Mouse (Mus musculus) hindbrain, embryonic 14.5 days (tissue): ENCODE measurements around the gene Ccdc142. TPM values are rescaled to one million over a fixed set of nuclear protein-coding genes. Genes with fewer than 3 reads are reported as not detected.

Source experiments
- ATAC-seq: fragments of 200-750 bp; cut with Nextera tagmentation; 2 replicates; pipeline ENCODE4 v1.8.0; 2017; ENCODE audit warnings: moderate number of reproducible peaks, mild to moderate bottlenecking, moderate TSS enrichment, moderate library complexity; ENCODE audit not compliant: low FRiP score
- DNase-seq: peaks from one replicate; pipeline ENCODE4 v3.0.0-alpha.2; 2015; ENCODE audit warnings: low spot score
- H3K27ac ChIP-seq: fragments of 300-500 bp; sonication (generic); 2 replicates; pipeline ENCODE4 v1.5.1; 2014; ENCODE audit warnings: mild to moderate bottlenecking, moderate library complexity
- H3K27me3 ChIP-seq: fragments of 300-500 bp; sonication (generic); 2 replicates; pipeline ENCODE4 v1.6.1; 2014; ENCODE audit warnings: mild to moderate bottlenecking, low read length, mixed read lengths; ENCODE audit not compliant: control insufficient read depth, insufficient read depth
- H3K36me3 ChIP-seq: fragments of 300-500 bp; sonication (generic); replicated peaks from 2 replicates; pipeline ENCODE4 v1.6.1; 2014; ENCODE audit not compliant: control insufficient read depth, insufficient read depth
- H3K4me1 ChIP-seq: fragments of 300-500 bp; sonication (generic); replicated peaks from 2 replicates; pipeline ENCODE4 v1.6.1; 2014; ENCODE audit warnings: antibody characterized with exemption, low read length, mixed read lengths; ENCODE audit not compliant: control insufficient read depth, insufficient read depth
- H3K4me2 ChIP-seq: fragments of 300-500 bp; sonication (generic); replicated peaks from 2 replicates; pipeline ENCODE4 v1.6.1; 2014; ENCODE audit warnings: mild to moderate bottlenecking, moderate library complexity
- H3K4me3 ChIP-seq: fragments of 300-500 bp; sonication (generic); replicated peaks from 2 replicates; pipeline ENCODE4 v1.5.1; 2014; ENCODE audit warnings: mild to moderate bottlenecking, low read length
- H3K9ac ChIP-seq: fragments of 300-500 bp; sonication (generic); 2 replicates; pipeline ENCODE4 v1.6.1; 2014
- H3K9me3 ChIP-seq: fragments of 300-500 bp; sonication (generic); 2 replicates; pipeline ENCODE4 v1.6.1; 2016; ENCODE audit warnings: low read length; ENCODE audit not compliant: control insufficient read depth
- WGBS: fragments of 180-500 bp; shearing (Covaris S2); extraction: QIAGEN DNeasy Blood & Tissue Kit; methylation state at CpG from one replicate; pipeline ENCODE4 v1.1.7; 2014; 5-methylcytosine and 5-hydroxymethylcytosine counted together
- microRNA counts: library from miRNA; unstranded; fragments of <30 nt; microRNA quantifications from one replicate; lab custom pipeline; 2016
- microRNA-seq: library from miRNA; unstranded; fragments of <30 nt; microRNA quantifications from one replicate; pipeline ENCODE4, GENCODE M21; 2016
- polyA plus RNA-seq: library from polyadenylated mRNA; unstranded; fragments of >200 nt; fragmentation: Nextera tagmentation; extraction: Ambion mirVana; gene quantifications from 2 replicates; pipeline ENCODE4 v1.2.1, GENCODE M21; 2014

The Ccdc142 gene
- polyA plus RNA-seq, 1 experiment from 2014 or later: 4.2 TPM

GRCm38 (mm10) chr6:83156259-83156684, 54.9 kb downstream of the Ccdc142 start, which contains the start of the genes Wdr54 and 1700003E16Rik:
Gene Wdr54 (minus strand): TSS chr6:83156397.
Gene 1700003E16Rik (plus strand): TSS chr6:83156404.
- ATAC-seq (peak; percentile 94), DNase-seq (peak; percentile 84)
- under 1% methylated on average over 32 of the region's 32 CpGs for WGBS
- peak within 1 kb of the TSS; percentile 86 for H3K4me2 ChIP-seq
- peaks cover 14% of the 10 kb centered on the region for H3K4me1 ChIP-seq
- H3K36me3 ChIP-seq: no peaks in the 10 kb centered on the region
- peak within 1 kb of the TSS; percentile 66 for H3K9ac ChIP-seq
- peak within 1 kb of the TSS; percentile 38; the same call in 1 of the 2 replicates for H3K27ac ChIP-seq
- H3K9me3 ChIP-seq: no peaks in the 10 kb centered on the region
- peak within 1 kb of the TSS; percentile 61 for H3K4me3 ChIP-seq
- H3K27me3 ChIP-seq: peaks cover 15% of the 10 kb centered on the region

MicroRNAs encoded within 50 kb of the gene (microRNA counts, 519-probe panel; counts per million panel counts)
- not detected for microRNA mmu-miR-3470a+mmu-miR-3470b (lab: Ali Mortazavi, UCI)

Small RNA genes lying within 50 kb of the gene (microRNA-seq; reads per million reads assigned to microRNA genes)
- not detected for gene Mir3470a

Other genes with a start within 250 kb of the Ccdc142 start
- 14.0 and 14.4 TPM in 2 replicates for gene Sema4f, start 161.8 kb upstream of the Ccdc142 start, polyA plus RNA-seq
- gene M1ap, start 154.7 kb upstream of the Ccdc142 start, polyA plus RNA-seq: 0.16 TPM in 1 of 2 replicates, not detected in the other
- gene Dok1, start 68.1 kb upstream of the Ccdc142 start, polyA plus RNA-seq: 1.2 and 2.2 TPM in 2 replicates
- 3.5 and 4.9 TPM in 2 replicates for gene Loxl3, start 67.4 kb upstream of the Ccdc142 start, polyA plus RNA-seq
- gene Aup1, start 47.1 kb upstream of the Ccdc142 start, polyA plus RNA-seq: 109 and 111 TPM in 2 replicates
- 40.4 and 42.9 TPM in 2 replicates for gene Htra2, start 46.3 kb upstream of the Ccdc142 start, polyA plus RNA-seq
- gene Dqx1, start 43.8 kb upstream of the Ccdc142 start, polyA plus RNA-seq: 0.29 TPM in 2 replicates
- gene Tlx2, start 31.3 kb upstream of the Ccdc142 start, polyA plus RNA-seq: 0.22 TPM in 1 of 2 replicates, not detected in the other
- gene Pcgf1, start 23.7 kb upstream of the Ccdc142 start, polyA plus RNA-seq: 36.3 and 36.7 TPM in 2 replicates
- gene Lbx2, start 15.2 kb upstream of the Ccdc142 start, polyA plus RNA-seq: not detected in 2 replicates
- gene Gm42688, start within 50 bp of the Ccdc142 start, polyA plus RNA-seq: 4.9 and 5.3 TPM in 2 replicates
- 110 and 129 TPM in 2 replicates for gene Mrpl53, start 7.4 kb downstream of the Ccdc142 start, polyA plus RNA-seq
- 23.9 and 24.0 TPM in 2 replicates for gene Mogs, start 13.9 kb downstream of the Ccdc142 start, polyA plus RNA-seq
- gene Wbp1, start 20.0 kb downstream of the Ccdc142 start, polyA plus RNA-seq: 114 and 134 TPM in 2 replicates
- 15.4 and 15.8 TPM in 2 replicates for gene Ino80b, start 23.8 kb downstream of the Ccdc142 start, polyA plus RNA-seq
- 8.9 and 9.8 TPM in 2 replicates for gene Rtkn, start 33.9 kb downstream of the Ccdc142 start, polyA plus RNA-seq
- 17.8 and 18.0 TPM in 2 replicates for gene Wdr54, start 54.8 kb downstream of the Ccdc142 start, polyA plus RNA-seq
- 7.1 and 7.5 TPM in 2 replicates for gene 1700003E16Rik, start 54.8 kb downstream of the Ccdc142 start, polyA plus RNA-seq
- 147 and 155 TPM in 2 replicates for gene Dctn1, start 64.3 kb downstream of the Ccdc142 start, polyA plus RNA-seq
- gene Slc4a5, start 118.2 kb downstream of the Ccdc142 start, polyA plus RNA-seq: 3.5 and 4.8 TPM in 2 replicates
- 30.4 and 35.7 TPM in 2 replicates for gene Mthfd2, start 224.3 kb downstream of the Ccdc142 start, polyA plus RNA-seq
- 27.8 and 30.6 TPM in 2 replicates for gene Mob1a, start 224.4 kb downstream of the Ccdc142 start, polyA plus RNA-seq
- gene Bola3, start 247.5 kb downstream of the Ccdc142 start, polyA plus RNA-seq: 60.3 and 61.5 TPM in 2 replicates